Mouse (Mus musculus) liver, embryonic 12.5 days (tissue): ENCODE measurements around the gene Isca1. TPM values are rescaled to one million over a fixed set of nuclear protein-coding genes. Genes with fewer than 3 reads are reported as not detected.
"Not testable (repeated sequence)": the region's sequence is repeated elsewhere in the genome, so short reads cannot be mapped to it uniquely, and the experiment has no call there.

ENCODE experiments used
- ATAC-seq: fragments of 200-750 bp; cut with Nextera tagmentation; 2 replicates; pipeline ENCODE4 v1.8.0; 2017; ENCODE audit warnings: moderate number of reproducible peaks, mild to moderate bottlenecking, moderate library complexity
- H3K27ac ChIP-seq: fragments of 300-500 bp; sonication (generic); 2 replicates; pipeline ENCODE4 v1.5.1; 2016; ENCODE audit warnings: mild to moderate bottlenecking
- H3K27me3 ChIP-seq: fragments of 300-500 bp; sonication (generic); replicated peaks from 2 replicates; pipeline ENCODE4 v1.6.1; 2016; ENCODE audit warnings: mild to moderate bottlenecking, moderate library complexity
- H3K36me3 ChIP-seq: fragments of 300-500 bp; sonication (generic); 2 replicates; pipeline ENCODE4 v1.6.1; 2016; ENCODE audit warnings: mild to moderate bottlenecking, moderate library complexity
- H3K4me1 ChIP-seq: fragments of 300-500 bp; sonication (generic); 2 replicates; pipeline ENCODE4 v1.6.1; 2016
- H3K4me2 ChIP-seq: fragments of 300-500 bp; sonication (generic); 2 replicates; pipeline ENCODE4 v1.6.1; 2016; ENCODE audit warnings: mild to moderate bottlenecking, moderate library complexity
- H3K4me3 ChIP-seq: fragments of 300-500 bp; sonication (generic); 2 replicates; pipeline ENCODE4 v1.5.1; 2016; ENCODE audit warnings: mild to moderate bottlenecking, moderate library complexity
- H3K9ac ChIP-seq: fragments of 300-500 bp; sonication (generic); 2 replicates; pipeline ENCODE4 v1.6.1; 2016; ENCODE audit warnings: mild to moderate bottlenecking, moderate library complexity
- H3K9me3 ChIP-seq: fragments of 300-500 bp; sonication (generic); replicated peaks from 2 replicates; pipeline ENCODE4 v1.6.1; 2016; ENCODE audit warnings: mild to moderate bottlenecking, moderate library complexity
- WGBS: fragments of 180-500 bp; shearing (Covaris S2); methylation state at CpG from one replicate; pipeline ENCODE4 v1.1.7; 2016; ENCODE audit not compliant: insufficient replicate concordance; 5-methylcytosine and 5-hydroxymethylcytosine counted together
- polyA plus RNA-seq: library from polyadenylated mRNA; unstranded; fragments of >200 nt; fragmentation: Nextera tagmentation; extraction: Ambion mirVana; gene quantifications from 2 replicates; pipeline ENCODE4 v1.2.1, GENCODE M21; 2016

Isca1 gene
- polyA plus RNA-seq, 1 experiment from 2014 or later: 223 TPM

DNA sequence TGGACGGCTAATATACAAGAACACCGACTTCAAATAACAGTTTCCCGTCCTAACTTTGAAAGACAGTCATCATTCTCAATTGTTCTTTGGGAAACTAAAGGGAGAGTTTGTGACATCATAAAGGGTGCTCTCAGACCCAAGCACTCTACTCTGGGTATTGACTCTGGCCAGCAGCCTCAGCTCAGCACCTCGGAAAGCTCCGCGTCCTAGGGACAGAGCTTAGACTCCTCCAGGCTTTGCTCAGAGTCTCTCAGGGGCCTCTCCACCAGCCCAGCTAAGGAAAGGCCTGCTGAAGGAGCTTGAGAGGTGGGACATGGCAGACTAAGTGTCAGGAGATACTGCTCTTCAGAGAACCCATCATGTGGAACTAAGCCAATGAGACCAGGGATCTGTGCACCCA lies 23.4 kb downstream of the Isca1 start:
- H3K36me3 ChIP-seq: no peaks in the 10 kb centered on the region
- no peak overlapping the region for H3K4me2 ChIP-seq
- no peak overlapping the region for H3K27ac ChIP-seq
- H3K4me3 ChIP-seq: no peak overlapping the region
- ATAC-seq: peak; percentile 40; the same call in 1 of the 2 replicates
- H3K9ac ChIP-seq: no peak overlapping the region
- no peaks in the 10 kb centered on the region for H3K9me3 ChIP-seq
- H3K4me1 ChIP-seq: peaks cover 14% of the 10 kb centered on the region
- peaks cover 4% of the 10 kb centered on the region for H3K27me3 ChIP-seq
- WGBS: 84% methylated on average over 6 of the region's 6 CpGs

DNA sequence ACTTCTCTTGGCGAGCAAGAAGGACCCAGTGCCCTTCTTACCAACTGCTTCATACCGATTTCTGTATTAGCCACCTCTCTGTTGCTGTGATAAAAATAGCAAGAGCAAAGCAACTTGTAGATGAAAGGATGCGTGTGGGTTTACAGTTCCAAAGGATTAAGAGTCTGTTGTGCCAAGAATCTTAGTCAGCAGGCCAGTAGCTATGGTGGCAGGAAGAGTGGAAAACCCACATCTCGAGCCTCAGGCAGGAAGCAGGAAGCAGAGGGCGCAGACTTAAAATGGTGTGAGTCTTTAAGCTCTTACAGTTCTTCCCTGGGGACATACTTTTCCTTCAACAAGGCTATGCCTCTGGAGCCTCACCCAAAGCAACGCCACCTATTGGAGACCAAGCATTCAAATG lies 24.1 kb downstream of the Isca1 start:
- Histone ChIP-seq H3K9ac (no peak overlapping the region), H3K27me3 (peaks cover 4% of the 10 kb centered on the region), H3K27ac (no peak overlapping the region), H3K4me2 (no peak overlapping the region), H3K36me3 (no peaks in the 10 kb centered on the region), H3K4me1 (peaks cover 16% of the 10 kb centered on the region), H3K9me3 (no peaks in the 10 kb centered on the region), H3K4me3 (no peak overlapping the region)
- WGBS: 54% methylated on average over 6 of the region's 6 CpGs
- ATAC-seq: no peak

DNA sequence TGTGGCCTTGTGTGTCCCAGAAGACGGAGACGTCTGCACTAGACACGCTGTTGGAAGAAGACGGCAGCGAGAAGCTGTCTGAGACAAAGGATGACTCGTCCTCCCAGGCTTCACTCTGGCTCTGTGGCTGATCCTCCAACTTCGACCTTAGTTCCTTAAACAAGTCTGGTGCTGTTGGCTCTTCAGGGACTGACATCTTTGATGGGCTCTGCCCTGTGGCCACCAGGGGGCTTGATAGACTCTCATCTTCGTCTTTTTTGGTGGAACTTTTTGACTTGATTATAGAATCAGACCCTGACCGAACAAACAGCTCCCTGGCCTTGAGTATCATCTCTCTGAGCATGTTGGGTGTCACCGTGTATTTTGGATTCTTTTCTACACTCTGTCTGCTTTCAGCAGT lies 27.9 kb downstream of the Isca1 start:
- peak overlapping the region; percentile 39; the same call in 1 of the 2 replicates for H3K27ac ChIP-seq
- ATAC-seq: no peak

DNA sequence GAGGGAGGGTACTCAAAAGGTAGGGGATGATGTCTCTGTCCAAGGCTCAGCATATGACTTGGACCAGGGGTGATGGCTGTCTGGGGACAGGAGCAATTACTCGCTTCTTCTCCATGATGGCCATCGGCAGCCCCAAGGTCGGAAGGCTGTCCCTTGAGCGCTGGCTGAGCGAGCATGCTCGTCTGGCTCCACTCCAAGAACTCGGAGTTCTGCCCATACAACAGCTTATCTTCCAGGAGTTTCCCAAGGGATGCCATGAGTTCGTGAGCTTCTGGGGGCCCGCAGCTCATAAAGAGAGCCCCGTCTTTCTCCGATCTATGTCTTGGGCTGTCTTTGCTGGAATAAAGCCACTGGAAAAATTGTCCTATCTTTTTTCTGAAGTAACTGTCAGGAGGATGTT lies 28.5 kb downstream of the Isca1 start:
- WGBS: 87% methylated on average over 11 of the region's 11 CpGs
- H3K27me3 ChIP-seq: no peaks in the 10 kb centered on the region; the same call in none of the 2 replicates
- H3K36me3 ChIP-seq: no peaks in the 10 kb centered on the region
- peaks cover 59% of the 10 kb centered on the region for H3K4me1 ChIP-seq
- H3K9ac ChIP-seq: no peak overlapping the region
- ATAC-seq: no peak
- no peak overlapping the region for H3K27ac ChIP-seq
- no peaks in the 10 kb centered on the region for H3K9me3 ChIP-seq
- no peak overlapping the region for H3K4me2 ChIP-seq
- no peak overlapping the region for H3K4me3 ChIP-seq

More for the DNA sequence above, 27.9 kb downstream of the Isca1 start:
- no peaks in the 10 kb centered on the region for H3K9me3 ChIP-seq
- no peaks in the 10 kb centered on the region; the same call in none of the 2 replicates for H3K27me3 ChIP-seq
- H3K4me1 ChIP-seq: peaks cover 53% of the 10 kb centered on the region
- WGBS: 46% methylated on average over 10 of the region's 10 CpGs
- no peak overlapping the region for H3K4me2 ChIP-seq
- H3K4me3 ChIP-seq: no peak overlapping the region
- no peaks in the 10 kb centered on the region for H3K36me3 ChIP-seq
- H3K9ac ChIP-seq: no peak overlapping the region

DNA sequence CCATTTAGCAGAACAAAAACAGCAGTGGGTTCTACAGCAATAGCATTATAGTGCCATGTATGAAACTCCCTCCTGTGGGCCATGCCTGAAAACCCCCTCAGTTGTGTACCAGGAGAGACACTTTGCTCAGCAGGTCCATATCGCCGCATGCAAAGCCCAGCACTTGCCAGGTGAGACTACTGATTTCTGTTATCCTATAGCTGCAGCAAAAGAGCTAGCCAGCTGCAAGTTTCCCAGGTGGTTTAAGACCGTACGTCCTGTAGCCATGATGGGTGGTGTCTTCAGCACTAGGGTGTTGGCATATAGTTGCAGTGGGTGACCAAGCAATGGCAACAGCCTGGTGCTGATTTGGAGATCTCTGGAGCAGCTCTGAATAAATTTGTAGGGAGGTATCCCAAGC lies 30.2 kb downstream of the Isca1 start:
- peak; percentile 80 for ATAC-seq
- H3K27me3 ChIP-seq: no peaks in the 10 kb centered on the region; the same call in none of the 2 replicates
- H3K4me1 ChIP-seq: peaks cover 76% of the 10 kb centered on the region
- H3K9me3 ChIP-seq: no peaks in the 10 kb centered on the region
- no peaks in the 10 kb centered on the region for H3K36me3 ChIP-seq
- peak overlapping the region; percentile 61 for H3K4me2 ChIP-seq
- H3K27ac ChIP-seq: peak overlapping the region; percentile 96
- H3K9ac ChIP-seq: peak overlapping the region; percentile 67; the same call in 1 of the 2 replicates
- 33% methylated on average over 4 of the region's 4 CpGs for WGBS
- no peak overlapping the region for H3K4me3 ChIP-seq

DNA sequence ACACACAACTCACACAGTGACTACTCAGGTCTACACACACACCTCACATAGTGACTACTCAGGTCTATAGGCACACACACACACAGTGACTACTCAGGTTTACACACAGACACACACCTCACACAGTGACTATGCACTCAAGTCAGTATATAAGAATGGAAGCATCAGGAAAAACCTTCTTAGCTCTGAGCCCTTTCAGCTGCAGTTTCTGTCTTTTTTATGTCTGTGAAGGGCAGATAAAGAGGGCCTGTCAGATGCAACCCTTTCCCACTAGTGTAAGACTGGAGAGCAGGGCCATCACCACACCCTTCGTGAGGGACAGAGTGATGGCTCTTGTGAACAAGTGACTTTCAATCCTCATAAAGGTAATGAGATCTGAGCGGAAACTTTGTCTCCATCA lies 31.2 kb downstream of the Isca1 start:
- 34% methylated on average over 2 of the region's 2 CpGs for WGBS

DNA sequence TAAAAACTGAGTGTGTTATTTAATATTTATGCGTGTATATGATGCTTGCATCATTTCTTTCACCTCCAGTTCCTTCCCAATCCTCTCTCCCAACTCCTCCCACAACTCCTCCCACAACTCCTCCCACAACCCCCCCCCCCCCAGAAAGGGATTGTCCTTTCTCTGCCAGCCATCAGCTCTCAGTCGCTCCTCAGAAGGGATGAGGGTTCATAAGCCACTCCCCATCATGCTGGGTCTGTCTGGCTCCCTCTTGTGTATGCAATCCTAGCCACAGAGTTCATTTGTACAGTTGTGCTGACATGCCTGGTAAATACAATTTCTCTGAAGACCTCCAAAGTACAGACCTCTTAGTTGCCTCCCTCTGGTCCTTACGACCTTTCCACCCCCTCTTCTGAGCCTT lies 34.4 kb downstream of the Isca1 start:
- peak overlapping the region; percentile 96 for H3K27ac ChIP-seq

More for the DNA sequence above, 31.2 kb downstream of the Isca1 start:
- H3K9me3 ChIP-seq: no peaks in the 10 kb centered on the region
- no peaks in the 10 kb centered on the region; the same call in 1 of the 2 replicates for H3K27me3 ChIP-seq
- H3K4me2 ChIP-seq: peak overlapping the region; percentile 61
- peaks cover 86% of the 10 kb centered on the region for H3K4me1 ChIP-seq
- peak; percentile 89 for ATAC-seq
- peak overlapping the region; percentile 96 for H3K27ac ChIP-seq
- no peaks in the 10 kb centered on the region for H3K36me3 ChIP-seq
- H3K9ac ChIP-seq: peak overlapping the region; percentile 67
- peak overlapping the region; percentile 19 for H3K4me3 ChIP-seq

DNA sequence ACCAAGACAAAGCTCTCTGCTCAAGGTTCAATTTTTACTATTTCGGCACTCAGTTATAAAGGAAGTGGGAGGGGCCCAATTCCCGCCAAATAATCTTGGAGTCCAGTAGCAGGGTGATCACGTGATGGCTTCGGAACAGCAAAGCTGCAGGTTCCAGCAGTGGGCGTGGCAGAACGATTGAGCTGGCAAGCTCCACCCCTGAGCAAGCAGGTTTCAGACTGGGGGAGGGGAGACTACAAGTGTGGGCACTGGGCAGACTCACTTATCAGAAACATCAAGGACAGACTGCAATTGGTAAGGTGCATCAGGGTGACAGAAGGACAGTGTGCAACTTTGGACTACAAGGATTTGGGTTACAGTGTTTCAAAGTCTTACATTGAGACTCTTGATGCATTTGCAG lies 35.3 kb downstream of the Isca1 start:
- Histone ChIP-seq H3K27ac (peak overlapping the region; percentile 96), H3K4me1 (peaks cover 86% of the 10 kb centered on the region), H3K4me3 (0 out of 2 replicates have a peak overlapping the region, but pooled peaks have one; percentile 1), H3K4me2 (peak overlapping the region; percentile 50), H3K9ac (peak overlapping the region; percentile 42; the same call in 1 of the 2 replicates)
- not testable (repeated sequence) for H3K36me3 ChIP-seq, H3K9me3 ChIP-seq, H3K27me3 ChIP-seq, ATAC-seq
- 11% methylated on average over 6 of the region's 6 CpGs for WGBS

More for the DNA sequence above, 34.4 kb downstream of the Isca1 start:
- H3K36me3 ChIP-seq: no peaks in the 10 kb centered on the region
- H3K27me3 ChIP-seq: 0 out of 2 replicates have a peak, but pooled peaks cover 4% of the 10 kb centered on the region
- H3K9ac ChIP-seq: no peak overlapping the region
- H3K9me3 ChIP-seq: no peaks in the 10 kb centered on the region
- peak overlapping the region; percentile 50 for H3K4me2 ChIP-seq
- no peak for ATAC-seq
- 24% methylated on average over 3 of the region's 3 CpGs for WGBS
- peaks cover 94% of the 10 kb centered on the region for H3K4me1 ChIP-seq
- H3K4me3 ChIP-seq: no peak overlapping the region

DNA sequence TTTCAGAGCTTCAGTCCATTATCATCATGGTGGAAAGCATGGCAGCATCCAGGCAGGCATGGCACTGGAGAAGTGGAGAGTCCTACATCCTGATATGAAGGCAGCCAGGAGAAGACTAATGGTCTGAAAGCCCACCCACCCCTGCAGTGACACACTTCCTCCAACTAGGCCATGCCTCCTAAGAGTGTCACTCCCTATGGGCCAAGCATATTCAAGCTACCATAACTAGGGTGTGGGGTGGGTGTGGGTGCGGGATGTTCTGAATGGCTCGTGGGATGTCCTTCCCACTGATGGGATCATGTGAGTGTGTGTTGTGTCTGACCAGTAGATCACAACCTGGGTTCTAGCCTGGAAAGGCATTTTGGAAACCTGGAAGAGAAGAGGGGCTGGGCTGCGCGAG lies 35.7 kb downstream of the Isca1 start:
- H3K9ac ChIP-seq: no peak overlapping the region
- 0 out of 2 replicates have a peak, but pooled peaks cover 7% of the 10 kb centered on the region for H3K27me3 ChIP-seq
- peaks cover 86% of the 10 kb centered on the region for H3K4me1 ChIP-seq
- no peak overlapping the region for H3K4me3 ChIP-seq
- peak overlapping the region; percentile 50 for H3K4me2 ChIP-seq
- WGBS: 54% methylated on average over 4 of the region's 4 CpGs
- H3K27ac ChIP-seq: peak overlapping the region; percentile 58
- no peaks in the 10 kb centered on the region for H3K9me3 ChIP-seq
- no peaks in the 10 kb centered on the region for H3K36me3 ChIP-seq
- ATAC-seq: no peak

DNA sequence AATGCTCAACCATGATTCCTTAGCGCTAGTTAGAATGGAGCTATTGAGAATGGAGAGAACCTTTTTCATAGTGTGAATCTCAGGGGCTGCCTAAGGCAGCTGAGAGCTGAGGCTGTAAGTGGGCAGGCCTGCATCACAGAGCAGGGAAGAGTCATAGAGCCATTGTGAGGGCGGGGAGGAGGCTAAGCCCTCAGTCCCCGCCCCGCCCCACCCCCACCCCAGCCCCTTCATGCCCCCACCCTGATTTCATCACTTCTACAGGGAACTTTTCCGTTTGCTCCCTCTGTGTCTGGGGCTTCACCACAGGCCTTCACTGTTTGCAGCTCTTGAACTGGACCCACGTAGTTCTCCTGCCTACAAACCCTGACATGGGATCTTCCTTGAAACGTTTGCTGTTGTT lies 38.0 kb downstream of the Isca1 start, which contains the start of gene Spata31d1d:
Gene Spata31d1d (minus strand): TSS at position 101 of the 400 bp plus-strand sequence.
- ATAC-seq: no peak
- peaks cover 76% of the 10 kb centered on the region for H3K4me1 ChIP-seq
- 27% methylated on average over 7 of the region's 7 CpGs for WGBS

DNA sequence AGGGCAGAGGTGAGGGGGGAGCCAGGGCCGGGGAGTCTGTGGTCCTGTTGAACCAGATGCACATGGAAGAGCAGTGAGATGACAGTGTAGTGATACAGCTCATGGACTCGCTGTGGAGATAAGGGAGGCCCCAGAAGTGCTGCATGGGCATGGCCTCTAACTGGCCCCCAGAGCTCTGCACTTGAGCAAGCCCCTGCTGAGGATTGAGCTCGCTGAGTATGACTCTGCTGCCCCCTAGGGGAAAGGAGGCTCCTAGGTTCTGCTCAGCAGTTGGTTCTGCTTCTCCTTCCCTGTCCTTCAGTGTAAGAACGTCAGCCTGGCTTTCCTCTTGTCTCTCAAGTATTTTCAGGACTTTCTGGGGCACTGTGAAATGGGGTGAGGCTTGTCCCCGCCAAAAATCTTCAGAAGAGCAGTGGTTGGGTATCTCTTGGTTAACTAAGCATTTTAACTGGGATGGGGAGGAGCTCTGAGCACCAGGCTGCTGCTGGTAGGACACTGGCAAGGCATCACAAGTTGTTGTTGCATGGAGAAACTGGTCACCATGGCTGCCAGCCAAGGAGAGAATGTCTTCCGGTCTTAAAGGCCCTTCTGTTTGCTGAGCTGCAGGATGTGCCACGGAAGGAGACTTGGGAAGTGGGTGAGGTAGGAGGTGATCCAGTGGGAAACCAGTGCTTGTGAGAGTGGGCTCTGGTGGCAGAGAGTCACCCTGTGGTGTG lies 41.1 kb downstream of the Isca1 start:
- peak overlapping the region; percentile 28 for H3K4me2 ChIP-seq
- no peaks in the 10 kb centered on the region for H3K9me3 ChIP-seq
- no peak overlapping the region; the same call in 1 of the 2 replicates for H3K9ac ChIP-seq
- peaks cover 65% of the 10 kb centered on the region for H3K4me1 ChIP-seq
- H3K27ac ChIP-seq: no peak overlapping the region
- H3K36me3 ChIP-seq: no peaks in the 10 kb centered on the region
- ATAC-seq: peak; percentile 85
- WGBS: 19% methylated on average over 7 of the region's 7 CpGs
- H3K27me3 ChIP-seq: peaks cover 53% of the 10 kb centered on the region
- no peak overlapping the region for H3K4me3 ChIP-seq

More for the DNA sequence above, 38.0 kb downstream of the Isca1 start, which contains the start of gene Spata31d1d:
- peaks cover 23% of the 10 kb centered on the region for H3K27me3 ChIP-seq
- H3K27ac ChIP-seq: peak within 1 kb of the TSS; percentile 58
- H3K36me3 ChIP-seq: no peaks in the 10 kb centered on the region
- peak within 1 kb of the TSS; percentile 27; the same call in 1 of the 2 replicates for H3K4me2 ChIP-seq
- no peak within 1 kb of the TSS for H3K4me3 ChIP-seq
- H3K9me3 ChIP-seq: no peaks in the 10 kb centered on the region
- H3K9ac ChIP-seq: peak within 1 kb of the TSS; percentile 34; the same call in 1 of the 2 replicates

DNA sequence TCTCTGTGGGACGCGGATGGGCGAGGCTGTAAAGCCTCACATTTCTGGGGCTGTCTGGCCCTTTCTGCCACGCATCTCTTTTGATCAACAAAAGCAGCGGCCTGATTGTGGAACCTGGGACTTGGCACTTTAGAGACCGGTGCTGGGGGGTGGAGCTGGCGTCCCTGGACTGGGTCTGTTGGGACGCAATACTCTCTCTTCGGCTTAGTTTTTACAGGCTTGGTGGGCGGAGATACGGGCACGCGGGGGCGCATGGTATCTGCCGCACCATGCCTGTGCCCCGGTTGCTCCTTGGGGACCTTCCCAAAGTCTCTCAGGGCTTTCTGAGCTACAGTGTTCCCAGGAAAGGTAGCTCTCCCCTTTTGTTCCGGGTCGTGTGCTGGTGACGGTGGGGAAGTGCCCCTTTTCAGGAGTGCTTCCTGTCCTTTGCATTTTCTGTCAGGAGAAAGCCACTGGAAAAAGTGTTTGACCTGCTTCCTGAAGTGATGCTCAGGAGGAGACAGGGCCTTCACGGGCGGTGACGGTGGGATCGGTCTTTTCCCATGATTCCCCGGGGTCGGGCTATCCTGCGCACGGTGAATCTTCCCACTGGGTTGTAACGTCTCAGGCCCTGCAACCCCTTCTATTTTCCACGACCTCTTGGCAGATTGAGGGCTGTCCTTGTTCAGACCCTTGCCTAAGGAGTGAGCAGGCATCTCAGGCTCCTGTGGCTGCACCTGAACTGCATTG lies 43.3 kb downstream of the Isca1 start:
- H3K27ac ChIP-seq: no peak overlapping the region
- peaks cover 53% of the 10 kb centered on the region for H3K27me3 ChIP-seq

More for the DNA sequence above, 43.3 kb downstream of the Isca1 start:
- WGBS: 25% methylated on average over 29 of the region's 29 CpGs
- Histone ChIP-seq H3K9ac (no peak overlapping the region), H3K4me1 (peaks cover 60% of the 10 kb centered on the region), H3K4me2 (peak overlapping the region; percentile 14), H3K36me3 (no peaks in the 10 kb centered on the region), H3K4me3 (no peak overlapping the region), H3K9me3 (no peaks in the 10 kb centered on the region)
- ATAC-seq: no peak
